Comparison of ENCODE assay signal across 8 mouse cellular contexts in the genomic region with DNA sequence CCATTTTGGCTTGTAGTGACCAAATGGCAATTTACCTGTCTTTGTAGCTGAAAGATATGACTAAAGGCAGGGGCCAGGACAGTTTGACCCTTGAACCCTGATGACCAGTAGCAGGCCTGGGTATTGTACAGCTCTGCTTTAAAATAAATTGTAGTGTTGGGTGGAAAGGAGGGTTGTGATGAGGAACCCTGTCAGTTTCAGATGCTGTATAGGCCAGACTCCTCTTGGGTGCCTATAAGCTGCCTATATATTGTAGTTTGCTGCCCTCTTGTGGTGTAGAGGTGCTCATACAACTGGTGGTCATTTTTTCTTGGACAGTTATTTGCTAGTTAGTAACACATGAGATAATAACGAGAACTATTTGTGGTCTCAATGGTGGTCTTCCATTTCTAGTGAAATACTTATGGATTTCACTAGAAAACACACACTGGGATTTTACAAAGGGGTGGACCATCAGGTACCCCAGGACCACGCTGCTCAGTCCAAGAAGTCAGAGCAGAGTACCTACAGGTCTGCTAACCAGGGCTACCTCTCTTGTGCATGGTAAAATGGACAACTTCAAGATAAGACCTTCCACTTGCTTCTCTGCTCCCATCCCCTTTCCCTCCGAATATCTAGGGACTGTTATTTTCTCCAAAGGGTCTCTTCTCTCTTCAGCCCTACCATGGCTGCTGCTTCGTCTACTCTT. TPM values are rescaled to one million over a fixed set of nuclear protein-coding genes. Genes with fewer than 3 reads are reported as not detected.
DNase-seq lines count a peak whose midpoint lies in the region; ATAC-seq and TF ChIP-seq lines count a peak whose summit lies in the region.

No protein-coding gene starts in this region.

- H3K4me3 ChIP-seq in liver, adult 2 months (ENCODE audit: insufficient read depth, low read depth, low read length) = no peak overlapping the region

- peaks cover 5% of the 10 kb centered on the region; the same call in 1 of the 2 replicates for H3K4me1 ChIP-seq in liver, adult 2 months (ENCODE audit: control insufficient read depth, insufficient read depth, low read length)

- WGBS in liver, adult 2 months = 51% methylated on average over 4 of the region's 4 CpGs

- peak; percentile 77 for ATAC-seq in monocyte, adult 5-6 weeks (replicated peaks; ENCODE audit: insufficient number of reproducible peaks, low FRiP score, low TSS enrichment, poor library complexity, severe bottlenecking)

- TF ChIP-seq CTCF in liver, adult 2 months (IDR thresholded peaks at IDR 0.05; ENCODE audit: low read depth, low read length) = peak; percentile 20; the same call in 1 of the 2 replicates

- H3K27me3 ChIP-seq in liver, adult 2 months (ENCODE audit: control insufficient read depth, insufficient read depth, low read length) = no peaks in the 10 kb centered on the region

- no peaks in the 10 kb centered on the region for H3K79me2 ChIP-seq in liver, adult 2 months (ENCODE audit: control insufficient read depth, insufficient read depth, low read length)

- H3K36me3 ChIP-seq in liver, adult 2 months (ENCODE audit: control insufficient read depth, insufficient read depth, low read length) = no peaks in the 10 kb centered on the region

- DNase-seq in spleen, adult 12 weeks (ENCODE audit: low spot score) = peak; percentile 19
- DNase-seq in spleen, adult 18-20 months = no peak
- DNase-seq in cerebellum, postnatal 36 days = peak; percentile 33 to 61
- DNase-seq in heart, adult 8-10 months (ENCODE audit: low spot score) = peak; percentile 81
- DNase-seq in kidney, adult 18-20 months = peak; percentile 52
- peak; percentile 62 for DNase-seq in liver, adult 2 months (ENCODE audit: extremely low read depth, low read depth, low spot score)
- peak; percentile 54 for DNase-seq in yolk sac, embryonic 10.5 days (ENCODE audit: low spot score)

- no peak for TF ChIP-seq POLR2A in liver, adult 2 months (IDR thresholded peaks at IDR 0.05; ENCODE audit: extremely low read depth, insufficient read depth, low read length)

- H3K9ac ChIP-seq in liver, adult 2 months (ENCODE audit: low read depth, low read length) = no peak overlapping the region

- no peak overlapping the region for H3K27ac ChIP-seq in liver, adult 2 months (replicated peaks; ENCODE audit: insufficient read depth, low read depth, low read length)

RNA-seq across cellular contexts. Expression of a gene that starts 22.6 kb away (rescaled TPM):
- 10 to 100 TPM in 1 of 4 experiments, not detected in 3; 44.8 TPM for total RNA-seq in heart, adult 8-10 months (2022)
- total RNA-seq in liver, adult 2 months (2014; rRNA removed) = not detected in 2 replicates
- 1.4 and 1.6 TPM in 2 replicates for polyA plus RNA-seq in liver, adult 2 months (2012; rRNA removed)
- not detected in 3 replicates for total RNA-seq in monocyte, adult 5-6 weeks (2017)

RNA-seq across cellular contexts. Expression of a gene that starts 25.1 kb away (rescaled TPM):
- 10 to 100 TPM; 31.9 to 37.3 (median 37.2) TPM for total RNA-seq in heart, adult 8-10 months (2022)
- total RNA-seq in liver, adult 2 months (2014; rRNA removed) = 5.7 and 7.6 TPM in 2 replicates
- 1.7 and 2.0 TPM in 2 replicates for polyA plus RNA-seq in liver, adult 2 months (2012; rRNA removed)
- total RNA-seq in monocyte, adult 5-6 weeks (2017) = 6.1 to 14.4 TPM (median 7.8 TPM) in 3 replicates

Comparison
In these comparisons a context has a peak if more than half of its experiments do, and no peak if none do; other contexts are left out.
1. DNase-seq: peak in spleen, adult 12 weeks (single experiment), cerebellum, postnatal 36 days (2 of 2), heart, adult 8-10 months (single experiment), kidney, adult 18-20 months (single experiment), liver, adult 2 months (single experiment) and yolk sac, embryonic 10.5 days (single experiment); none in spleen, adult 18-20 months (0 of 2).